In the genomic region with DNA sequence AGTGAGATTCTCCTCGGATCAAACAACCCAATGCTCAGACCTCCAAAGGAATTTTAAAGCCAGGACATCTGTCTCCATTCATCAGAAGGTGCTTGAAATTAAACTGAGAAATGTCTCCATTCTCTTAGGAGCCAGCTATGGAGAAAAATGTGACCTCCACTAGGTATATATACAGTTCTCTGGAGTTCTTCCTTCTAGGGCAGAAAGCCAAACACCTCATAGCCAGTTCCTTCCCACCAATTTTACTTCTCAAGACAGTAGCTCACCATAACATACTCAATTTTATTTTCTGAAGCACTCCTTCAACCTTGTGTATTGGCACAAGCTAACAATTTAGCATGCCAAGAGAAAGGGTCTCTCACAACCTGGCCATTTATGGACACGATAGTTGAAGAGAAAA, we compare ENCODE assay signal across 21 mouse cellular contexts.
"Had no signal": no experiment of that assay in that cellular context is flagged by ENCODE, and none has a peak within 500 bp of the region (broad histone marks: within the 10 kb centered on the region; RNA-seq: fewer than 3 reads in every experiment).

No protein-coding gene starts in this region.

- H3K4me2 ChIP-seq: liver, embryonic 13.5 days; liver, embryonic 15.5 days; lung, embryonic 15.5 days; midbrain, embryonic 12.5 days; neural tube, embryonic 13.5 days; neural tube, embryonic 15.5 days had no signal

- ATAC-seq: liver, postnatal 0 days; lung, postnatal 0 days; midbrain, embryonic 16.5 days had no signal

- H3K27ac ChIP-seq: liver, embryonic 13.5 days; liver, embryonic 15.5 days; lung, embryonic 15.5 days; midbrain, embryonic 12.5 days; neural tube, embryonic 13.5 days; neural tube, embryonic 15.5 days had no signal

- DNase-seq: liver, embryonic 13.5 days; liver, postnatal 0 days; lung, adult 2 months; lung, postnatal 4 days; midbrain, embryonic 14.5 days; retina, postnatal 1 day; right cerebral cortex, adult 18-20 months; right cerebral cortex, postnatal 25 days; right cerebral cortex, postnatal 4 days; spleen, adult 18-20 months; thymus, adult 18-20 months; thymus, postnatal 14 days; thymus, postnatal 36 days had no signal

- H3K4me3 ChIP-seq: liver, embryonic 13.5 days; liver, embryonic 15.5 days; lung, embryonic 15.5 days; midbrain, embryonic 12.5 days; myocyte; neural tube, embryonic 13.5 days; neural tube, embryonic 15.5 days had no signal

- H3K9ac ChIP-seq: liver, embryonic 13.5 days; liver, embryonic 15.5 days; liver, postnatal 0 days; lung, embryonic 15.5 days; midbrain, embryonic 12.5 days; neural tube, embryonic 13.5 days; neural tube, embryonic 15.5 days had no signal

- H3K36me3 ChIP-seq: liver, embryonic 13.5 days; liver, embryonic 15.5 days; lung, embryonic 15.5 days; midbrain, embryonic 12.5 days; neural tube, embryonic 13.5 days; neural tube, embryonic 15.5 days had no signal

- H3K27me3 ChIP-seq: liver, embryonic 13.5 days; liver, embryonic 15.5 days; lung, embryonic 15.5 days; neural tube, embryonic 13.5 days; neural tube, embryonic 15.5 days had no signal

- H3K4me1 ChIP-seq: liver, embryonic 13.5 days; liver, embryonic 15.5 days; midbrain, embryonic 12.5 days; neural tube, embryonic 13.5 days; neural tube, embryonic 15.5 days had no signal

- H3K9me3 ChIP-seq: liver, embryonic 13.5 days; liver, embryonic 15.5 days; lung, embryonic 15.5 days; midbrain, embryonic 12.5 days; neural tube, embryonic 13.5 days; neural tube, embryonic 15.5 days had no signal
